9 mouse cellular contexts compared by ENCODE assay signal in genomic region chr13:98695546-98695945, GRCm38 (mm10). TPM values are rescaled to one million over a fixed set of nuclear protein-coding genes. Genes with fewer than 3 reads are reported as not detected.
DNase-seq lines count a peak whose midpoint lies in the region; ATAC-seq and TF ChIP-seq lines count a peak whose summit lies in the region.
"Had no signal": no experiment of that assay in that cellular context is flagged by ENCODE, and none has a peak within 500 bp of the region (broad histone marks: within the 10 kb centered on the region; RNA-seq: fewer than 3 reads in every experiment).

No protein-coding gene starts in this region.

- H3K9ac ChIP-seq in neural tube, embryonic 14.5 days (replicated peaks; ENCODE audit: low read depth, low read length) = no peak overlapping the region
- H3K9ac ChIP-seq in neural tube, embryonic 15.5 days (replicated peaks) = no peak overlapping the region
- H3K9ac ChIP-seq in liver, embryonic 14.5 days (replicated peaks) = no peak overlapping the region

- TF ChIP-seq CTCF in liver, embryonic 14.5 days (IDR thresholded peaks at IDR 0.05; ENCODE audit: low read depth) = no peak

- H3K4me1 ChIP-seq in neural tube, embryonic 14.5 days (ENCODE audit: control insufficient read depth, insufficient read depth, low read length) = no peaks in the 10 kb centered on the region
- H3K4me1 ChIP-seq in neural tube, embryonic 15.5 days = peaks cover 7% of the 10 kb centered on the region
- no peaks in the 10 kb centered on the region for H3K4me1 ChIP-seq in liver, embryonic 14.5 days (replicated peaks; ENCODE audit: control insufficient read depth in 2 of 2, insufficient read depth in 2 of 2, low read length in 1 of 2)

- H3K4me2 ChIP-seq in neural tube, embryonic 14.5 days (ENCODE audit: low read depth, low read length) = no peak overlapping the region
- H3K4me2 ChIP-seq in neural tube, embryonic 15.5 days = no peak overlapping the region
- peak overlapping the region; percentile 40; the same call in 1 of the 2 replicates for H3K4me2 ChIP-seq in liver, embryonic 14.5 days (ENCODE audit: low read depth)

- H3K9me3 ChIP-seq in neural tube, embryonic 14.5 days (ENCODE audit: control insufficient read depth, low read length) = no peaks in the 10 kb centered on the region
- H3K9me3 ChIP-seq in neural tube, embryonic 15.5 days (replicated peaks) = no peaks in the 10 kb centered on the region
- H3K9me3 ChIP-seq in liver, embryonic 14.5 days (ENCODE audit: control insufficient read depth, low read length) = no peaks in the 10 kb centered on the region

- H3K27ac ChIP-seq in neural tube, embryonic 14.5 days (ENCODE audit: low read depth, low read length) = no peak overlapping the region
- H3K27ac ChIP-seq in neural tube, embryonic 15.5 days (replicated peaks) = no peak overlapping the region
- H3K27ac ChIP-seq in liver, embryonic 14.5 days = no peak overlapping the region

- intact Hi-C loops in heart, postnatal 36 days (cut with DNase I) = no loop called here

- H3K4me3 ChIP-seq in neural tube, embryonic 14.5 days (ENCODE audit: low read depth, low read length) = no peak overlapping the region
- no peak overlapping the region for H3K4me3 ChIP-seq in neural tube, embryonic 15.5 days (replicated peaks)
- H3K4me3 ChIP-seq in liver, embryonic 14.5 days (ENCODE audit: insufficient read depth in 1 of 2, low read depth in 2 of 2, low read length in 2 of 2) = no peak overlapping the region

- 0 out of 2 replicates have a peak, but pooled peaks have one; percentile 6 for ATAC-seq in neural tube, embryonic 14.5 days (ENCODE audit: low read depth)
- no peak for ATAC-seq in neural tube, embryonic 15.5 days (ENCODE audit: low FRiP score)
- peak; percentile 33; the same call in 1 of the 2 replicates for ATAC-seq in liver, embryonic 14.5 days (ENCODE audit: insufficient read depth)
- no peak for ATAC-seq in erythroid progenitor cell, adult 5-6 weeks (replicated peaks; ENCODE audit: low FRiP score, poor library complexity, severe bottlenecking)

- DNase-seq in heart, postnatal 36 days = peak; percentile 28 to 45
- peak in 1 of 3 experiments; percentile 15 for DNase-seq in liver, embryonic 14.5 days (ENCODE audit: low read depth in 3 of 3, low spot score in 3 of 3)
- DNase-seq in yolk sac, embryonic 10.5 days (ENCODE audit: low spot score) = peak; percentile 29
- DNase-seq in cerebellum, postnatal 25 days = no peak
- DNase-seq in cerebellum, adult 11 months = no peak

- TF ChIP-seq EP300 in liver, embryonic 14.5 days (IDR thresholded peaks at IDR 0.05; ENCODE audit: low read depth) = no peak

- 40% methylated on average over 2 of the region's 2 CpGs for WGBS in neural tube, embryonic 14.5 days
- WGBS in neural tube, embryonic 15.5 days = 43% methylated on average over 2 of the region's 2 CpGs
- WGBS in liver, embryonic 14.5 days (ENCODE audit: insufficient replicate concordance) = 41% methylated on average over 2 of the region's 2 CpGs

- H3K27me3 ChIP-seq in neural tube, embryonic 14.5 days (ENCODE audit: control insufficient read depth, insufficient read depth, low read length) = peaks cover 5% of the 10 kb centered on the region; the same call in 1 of the 2 replicates
- peaks cover 32% of the 10 kb centered on the region for H3K27me3 ChIP-seq in neural tube, embryonic 15.5 days (replicated peaks)
- H3K27me3 ChIP-seq in liver, embryonic 14.5 days (ENCODE audit: control insufficient read depth, insufficient read depth, low read length) = peaks cover 18% of the 10 kb centered on the region

- H3K36me3 ChIP-seq in neural tube, embryonic 14.5 days (ENCODE audit: control insufficient read depth, insufficient read depth, low read length) = no peaks in the 10 kb centered on the region
- H3K36me3 ChIP-seq in neural tube, embryonic 15.5 days = no peaks in the 10 kb centered on the region
- no peaks in the 10 kb centered on the region for H3K36me3 ChIP-seq in liver, embryonic 14.5 days (replicated peaks; ENCODE audit: control insufficient read depth, insufficient read depth, low read depth)

RNA-seq across cellular contexts. Expression of gene Tmem171, which starts 0.9 kb away (rescaled TPM):
- not detected in 2 replicates for polyA plus RNA-seq in neural tube, embryonic 14.5 days (2014; fragmentation: Nextera tagmentation; extraction: Ambion mirVana)
- 2.3 TPM in 1 of 2 replicates, not detected in the other for polyA plus RNA-seq in neural tube, embryonic 15.5 days (2015; fragmentation: Nextera tagmentation; extraction: Ambion mirVana)
- 1 to 10 TPM; 2.7 to 8.2 TPM for total RNA-seq in heart, postnatal 36 days (2021)
- 0.12 and 0.16 TPM in 2 replicates for polyA plus RNA-seq in liver, embryonic 14.5 days (2012; rRNA removed)
- not detected in 2 replicates for polyA plus RNA-seq in liver, embryonic 14.5 days (2014; fragmentation: Nextera tagmentation; extraction: Ambion mirVana)
- not detected in 2 replicates for total RNA-seq in erythroid progenitor cell, adult 5-6 weeks (2015; ENCODE audit: low replicate concordance)
- not detected in 2 replicates for total RNA-seq in erythroid progenitor cell, adult 5-6 weeks (2017; ENCODE audit: low replicate concordance)

RNA-seq across cellular contexts. Expression of gene Tmem174, which starts 58.3 kb away (rescaled TPM):
- polyA plus RNA-seq in neural tube, embryonic 14.5 days (2014; fragmentation: Nextera tagmentation; extraction: Ambion mirVana) = not detected in 2 replicates
- polyA plus RNA-seq in neural tube, embryonic 15.5 days (2015; fragmentation: Nextera tagmentation; extraction: Ambion mirVana) = not detected in 2 replicates
- not detected for total RNA-seq in heart, postnatal 36 days (2021)
- polyA plus RNA-seq in liver, embryonic 14.5 days (2012; rRNA removed) = not detected in 2 replicates
- not detected in 2 replicates for polyA plus RNA-seq in liver, embryonic 14.5 days (2014; fragmentation: Nextera tagmentation; extraction: Ambion mirVana)
- total RNA-seq in erythroid progenitor cell, adult 5-6 weeks (2015; ENCODE audit: low replicate concordance) = not detected in 2 replicates
- not detected in 2 replicates for total RNA-seq in erythroid progenitor cell, adult 5-6 weeks (2017; ENCODE audit: low replicate concordance)
- total RNA-seq: left cerebral cortex, postnatal 10 days had no signal

Comparison
In these comparisons a context has a peak if more than half of its experiments do, and no peak if none do; other contexts are left out.
1. ATAC-seq: peak in neural tube, embryonic 14.5 days (single experiment) and liver, embryonic 14.5 days (single experiment); none in neural tube, embryonic 15.5 days (single experiment) and erythroid progenitor cell, adult 5-6 weeks (single experiment).
2. DNase-seq: peak in heart, postnatal 36 days (2 of 2) and yolk sac, embryonic 10.5 days (single experiment); none in cerebellum, postnatal 25 days (0 of 2) and cerebellum, adult 11 months (single experiment).